Mouse (Mus musculus) bone marrow, adult 2 months (tissue): ENCODE measurements around the gene S100a3. TPM values are rescaled to one million over a fixed set of nuclear protein-coding genes. Genes with fewer than 3 reads are reported as not detected.

ENCODE experiments used
- H3K27ac ChIP-seq: fragments of 200-500 bp; 2 replicates; pipeline ENCODE4 v1.5.1; 2012; ENCODE audit warnings: low read depth, mild to moderate bottlenecking, control low read depth, inconsistent platforms, low read length; ENCODE audit not compliant: control insufficient read depth, poor library complexity, insufficient read depth
- H3K4me1 ChIP-seq: fragments of 200-500 bp; 2 replicates; pipeline ENCODE4 v1.6.1; 2011; ENCODE audit warnings: low read length; ENCODE audit not compliant: control insufficient read depth, insufficient read depth
- H3K4me3 ChIP-seq: fragments of 200-500 bp; replicated peaks from 2 replicates; pipeline ENCODE3; 2011; ENCODE audit warnings: mild to moderate bottlenecking, low read depth, low read length, control low read depth; ENCODE audit not compliant: control insufficient read depth
- CTCF ChIP-seq: fragments of 200-500 bp; IDR thresholded peaks from 2 replicates; pipeline ENCODE4 v1.5.1; 2011; ENCODE audit warnings: low read length, control low read depth; ENCODE audit not compliant: control insufficient read depth, insufficient read depth
- POLR2A ChIP-seq: fragments of 200-500 bp; IDR thresholded peaks from 2 replicates; pipeline ENCODE4 v1.6.1; 2011; ENCODE audit warnings: low read depth, mild to moderate bottlenecking, control low read depth, low read length, borderline replicate concordance; ENCODE audit not compliant: control insufficient read depth
- WGBS: fragments of 180-500 bp; shearing (Covaris S2); methylation state at CpG from one replicate; pipeline ENCODE4 v1.1.7; 2018; 5-methylcytosine and 5-hydroxymethylcytosine counted together
- polyA plus RNA-seq: library from polyadenylated mRNA; stranded (reverse); fragments of >200 nt; gene quantifications from 2 replicates; pipeline ENCODE4 v1.2.4, GENCODE M21; 2011; ENCODE audit warnings: low replicate concordance; ENCODE audit not compliant: missing spikeins, insufficient read depth, insufficient read length

Gene S100a3
- polyA plus RNA-seq, 1 experiment: not detected

DNA sequence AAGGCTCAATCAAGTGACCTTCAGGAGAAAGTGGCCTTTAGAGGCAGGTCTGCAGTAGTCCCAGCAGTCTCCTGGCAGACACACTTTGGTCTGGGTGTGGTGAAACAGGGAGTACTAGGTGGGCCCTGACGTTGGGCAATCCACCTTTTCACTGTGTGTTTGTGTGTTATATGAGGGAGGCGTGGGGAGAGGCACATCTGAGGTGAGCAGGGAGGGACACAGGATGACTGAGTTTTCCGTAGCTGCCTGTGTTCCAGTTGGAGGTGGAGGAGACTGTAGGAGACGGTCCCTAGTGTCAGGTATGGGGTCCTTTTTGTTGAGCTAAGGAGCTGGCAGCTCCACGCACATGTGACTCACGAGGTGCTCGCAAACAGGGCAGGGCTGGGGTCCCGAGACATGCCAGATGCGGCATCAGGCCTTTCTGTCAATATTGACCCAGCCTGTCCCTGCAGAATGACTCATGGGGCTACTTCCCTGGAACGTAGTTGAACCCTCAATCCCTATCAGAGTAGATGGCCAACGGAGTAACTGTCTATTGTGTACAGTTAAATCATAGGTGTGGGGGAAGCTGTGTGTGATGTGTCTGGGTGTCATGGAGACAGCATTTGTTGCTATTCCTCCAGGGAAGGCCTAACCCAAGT is 54.4 kb downstream of the S100a3 start:
- WGBS: 71% methylated on average over 11 of the region's 11 CpGs
- Histone ChIP-seq H3K4me3 (peak overlapping the region; percentile 63), H3K27ac (peak overlapping the region; percentile 9; the same call in 1 of the 2 replicates), H3K4me1 (peaks cover 1% of the 10 kb centered on the region; the same call in 1 of the 2 replicates)
- TF ChIP-seq CTCF (no peak), POLR2A (no peak)

DNA sequence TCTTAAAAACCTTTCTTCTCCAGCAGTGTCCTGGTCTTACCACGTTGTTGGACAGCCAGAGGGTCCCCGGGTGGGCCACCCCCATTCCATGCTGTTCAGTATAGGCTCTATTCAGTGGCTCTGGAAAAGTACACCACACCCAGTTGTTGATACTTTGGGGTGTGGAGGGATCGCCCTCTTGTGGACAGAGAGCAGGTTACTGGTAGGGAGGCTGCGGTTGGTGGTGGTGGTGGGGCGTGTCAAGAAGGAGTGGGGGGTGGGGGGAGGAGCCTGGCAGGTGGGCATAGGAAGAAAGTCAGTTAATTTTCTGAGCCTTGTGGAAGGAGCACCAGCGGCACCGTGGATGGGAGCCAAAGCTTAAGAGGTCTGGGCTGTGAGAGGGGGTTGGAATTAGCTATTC is 55.0 kb downstream of the S100a3 start:
- no peak for TF ChIP-seq POLR2A
- peak; percentile 81 for TF ChIP-seq CTCF
- H3K4me3 ChIP-seq: peak overlapping the region; percentile 63
- WGBS: under 1% methylated on average over 7 of the region's 7 CpGs

DNA sequence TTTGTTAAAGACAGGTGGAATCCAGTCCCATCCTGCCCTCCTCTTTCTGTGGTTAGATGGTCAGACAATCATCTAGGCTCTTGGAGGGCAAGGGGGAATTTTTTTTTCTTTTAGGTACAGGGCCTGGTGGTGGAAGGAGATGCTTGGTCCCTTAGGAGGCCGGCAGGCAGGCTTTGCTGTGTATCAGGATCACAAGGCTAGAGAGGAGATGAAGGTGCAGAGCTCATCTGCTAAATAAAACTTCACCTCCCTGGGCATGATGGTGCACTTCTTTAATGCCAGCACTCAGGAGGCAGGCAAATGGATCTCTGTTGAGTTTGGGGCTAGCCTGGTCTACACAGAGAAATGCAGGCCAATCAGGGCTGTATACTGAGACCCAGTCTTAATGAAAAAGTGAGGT is 55.5 kb downstream of the S100a3 start:
- 67% methylated on average over 1 of the region's 1 CpGs for WGBS
- TF ChIP-seq CTCF: no peak
- TF ChIP-seq POLR2A: no peak
- Histone ChIP-seq H3K4me1 (peaks cover 1% of the 10 kb centered on the region; the same call in 1 of the 2 replicates), H3K4me3 (no peak overlapping the region), H3K27ac (no peak overlapping the region)

More for the DNA sequence above, 55.0 kb downstream of the S100a3 start:
- Histone ChIP-seq H3K27ac (no peak overlapping the region), H3K4me1 (peaks cover 1% of the 10 kb centered on the region; the same call in 1 of the 2 replicates)

DNA sequence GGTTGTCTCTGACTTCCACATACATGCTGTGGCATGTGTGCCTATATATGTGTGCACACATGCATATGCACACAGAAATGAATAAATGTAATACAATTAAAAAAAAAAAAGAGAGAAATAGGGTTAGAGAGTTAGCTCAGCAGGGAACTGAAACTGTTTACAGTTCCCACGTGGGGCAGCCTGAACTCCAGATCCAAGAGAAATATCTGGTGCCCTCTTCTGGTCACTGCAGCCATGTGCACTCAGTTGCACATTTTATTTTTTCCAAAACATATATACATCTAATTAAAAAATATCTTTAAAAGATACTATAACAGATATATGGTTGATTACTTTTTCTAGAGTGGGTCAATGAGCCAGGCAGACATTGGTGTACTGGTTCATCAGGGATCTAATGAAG is 57.2 kb downstream of the S100a3 start:
- peak; percentile 35; the same call in 1 of the 2 replicates for TF ChIP-seq CTCF
- no peak for TF ChIP-seq POLR2A
- H3K4me3 ChIP-seq: no peak overlapping the region
- WGBS: 16% methylated on average over 1 of the region's 1 CpGs
- peaks cover 1% of the 10 kb centered on the region; the same call in 1 of the 2 replicates for H3K4me1 ChIP-seq
- H3K27ac ChIP-seq: no peak overlapping the region

DNA sequence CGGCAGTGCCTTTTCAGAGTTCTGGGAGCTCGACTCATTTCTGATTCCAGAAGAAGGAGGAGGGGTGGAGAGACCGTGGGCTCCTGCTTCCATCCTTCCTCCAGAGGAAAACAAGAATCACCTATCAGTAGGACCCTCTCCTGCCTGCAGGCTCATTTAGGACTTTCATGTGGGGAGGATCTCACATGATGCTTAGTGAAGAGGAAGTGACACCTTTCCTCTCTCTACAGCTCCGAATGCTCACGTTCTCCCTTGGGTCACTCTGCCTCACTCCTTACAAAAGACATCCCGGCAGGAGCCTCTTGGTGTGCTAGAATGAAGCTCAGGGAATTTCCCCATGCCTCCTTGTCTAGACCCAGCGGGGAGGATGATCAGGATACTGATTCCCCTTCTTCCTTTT is 61.2 kb downstream of the S100a3 start:
- no peak overlapping the region; the same call in 1 of the 2 replicates for H3K27ac ChIP-seq
- peaks cover 3% of the 10 kb centered on the region; the same call in 1 of the 2 replicates for H3K4me1 ChIP-seq
- no peak overlapping the region for H3K4me3 ChIP-seq
- WGBS: 21% methylated on average over 7 of the region's 7 CpGs
- TF ChIP-seq POLR2A: no peak

DNA sequence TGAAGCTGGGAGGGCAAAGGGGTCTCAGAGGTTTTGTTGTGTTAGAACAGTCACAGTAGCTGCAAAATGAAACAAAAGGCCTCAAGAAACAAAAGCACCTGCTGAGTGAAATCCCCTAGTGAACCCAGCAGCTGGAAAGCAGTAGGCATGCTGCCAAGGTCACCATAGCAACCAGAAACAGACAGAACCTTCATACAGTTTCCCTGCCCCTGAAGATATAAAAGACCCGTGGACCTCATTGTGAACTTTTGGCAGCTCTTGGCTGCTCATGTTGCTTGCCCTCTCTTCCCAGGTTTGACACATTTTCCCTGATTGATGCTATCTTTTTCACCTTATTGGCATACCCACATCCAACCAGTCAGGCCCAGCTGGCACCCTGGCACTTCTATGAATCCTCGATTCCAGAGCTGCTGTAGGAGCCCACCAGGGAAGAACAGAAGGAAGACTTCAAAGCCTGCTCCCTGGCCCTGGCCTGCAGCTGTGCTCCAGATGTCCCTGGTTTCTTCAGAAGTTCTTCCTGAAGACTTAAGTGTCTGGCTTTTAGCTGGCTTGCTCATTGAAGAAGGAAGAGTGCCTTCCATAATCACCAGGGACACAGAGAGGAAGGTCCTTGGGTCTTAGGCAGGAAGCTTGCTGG is 63.2 kb downstream of the S100a3 start:
- Histone ChIP-seq H3K4me3 (no peak overlapping the region), H3K27ac (no peak overlapping the region), H3K4me1 (peaks cover 3% of the 10 kb centered on the region; the same call in 1 of the 2 replicates)
- WGBS: 40% methylated on average over 2 of the region's 2 CpGs
- no peak for TF ChIP-seq CTCF

DNA sequence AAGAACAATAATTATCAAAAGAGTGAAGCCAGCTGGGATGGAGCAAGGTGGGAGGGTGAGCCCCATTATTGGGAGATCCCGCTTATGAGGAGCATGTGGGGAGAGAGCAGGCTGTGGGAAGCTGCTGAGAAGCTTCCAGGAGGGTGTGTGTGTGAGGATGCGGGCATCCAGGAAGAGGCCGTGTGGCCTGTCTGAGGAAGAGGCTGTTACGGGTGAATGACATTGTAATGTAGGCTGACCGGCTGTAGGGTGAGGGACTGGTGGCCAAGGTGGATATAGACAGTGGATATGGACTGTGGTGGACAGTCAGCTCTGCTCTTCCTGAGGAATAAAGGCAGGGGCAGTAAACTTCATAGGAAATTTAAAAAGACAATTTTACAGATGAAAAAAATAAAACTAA is 65.1 kb downstream of the S100a3 start:
- H3K4me3 ChIP-seq: no peak overlapping the region
- peaks cover 3% of the 10 kb centered on the region; the same call in 1 of the 2 replicates for H3K4me1 ChIP-seq
- WGBS: 78% methylated on average over 5 of the region's 5 CpGs
- TF ChIP-seq CTCF (no peak), POLR2A (no peak)
- H3K27ac ChIP-seq: no peak overlapping the region

DNA sequence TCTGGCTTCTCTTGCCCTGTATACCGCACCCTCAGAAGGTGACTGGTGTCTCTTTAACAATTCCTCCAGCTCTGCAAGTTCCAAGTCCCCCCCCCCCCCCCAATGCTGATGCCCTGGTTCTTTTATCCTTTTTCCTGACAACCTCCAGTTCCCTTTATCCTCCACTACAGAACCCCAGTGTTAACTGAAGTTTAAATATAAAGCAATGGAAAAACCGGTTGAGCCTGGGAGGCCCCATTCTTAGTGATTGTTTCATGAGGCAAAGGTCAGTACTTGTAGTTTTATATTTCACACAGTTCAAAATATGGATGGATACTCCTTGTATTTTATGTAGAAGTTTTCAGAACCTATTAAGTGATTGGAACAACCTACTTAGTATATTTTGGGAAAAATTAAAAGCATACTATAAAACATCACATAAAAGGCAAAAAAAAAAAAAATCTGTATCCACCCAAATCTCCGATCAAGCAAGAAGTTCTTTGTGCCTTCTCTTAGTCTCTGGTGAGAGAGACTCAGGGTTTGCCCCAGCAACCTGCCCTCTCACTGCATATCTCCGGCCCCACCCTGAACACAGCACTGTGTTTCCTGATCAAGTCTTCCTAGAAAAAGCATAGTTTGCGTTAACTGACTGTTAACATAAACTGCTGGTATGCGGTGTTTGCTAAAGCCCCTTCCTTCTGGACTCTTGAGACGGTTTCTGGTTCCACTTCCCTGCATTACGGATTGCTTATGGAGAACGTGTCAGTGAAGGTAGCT is 66.1 kb downstream of the S100a3 start:
- peaks cover 3% of the 10 kb centered on the region; the same call in 1 of the 2 replicates for H3K4me1 ChIP-seq
- H3K27ac ChIP-seq: no peak overlapping the region; the same call in 1 of the 2 replicates
- H3K4me3 ChIP-seq: no peak overlapping the region
- no peak for TF ChIP-seq CTCF
- no peak for TF ChIP-seq POLR2A
- WGBS: 63% methylated on average over 9 of the region's 9 CpGs
